Mouse (Mus musculus) c-Kit-positive CD71-positive TER-119-negative erythroid progenitor cells, embryonic 14.5 days (primary cell): ENCODE results near the gene Abraxas1.

Experiments used
- DNase-seq: peaks from one replicate; pipeline ENCODE4 v3.0.0-alpha.2; 2013; ENCODE audit warnings: low read depth

The Abraxas1 gene

DNA sequence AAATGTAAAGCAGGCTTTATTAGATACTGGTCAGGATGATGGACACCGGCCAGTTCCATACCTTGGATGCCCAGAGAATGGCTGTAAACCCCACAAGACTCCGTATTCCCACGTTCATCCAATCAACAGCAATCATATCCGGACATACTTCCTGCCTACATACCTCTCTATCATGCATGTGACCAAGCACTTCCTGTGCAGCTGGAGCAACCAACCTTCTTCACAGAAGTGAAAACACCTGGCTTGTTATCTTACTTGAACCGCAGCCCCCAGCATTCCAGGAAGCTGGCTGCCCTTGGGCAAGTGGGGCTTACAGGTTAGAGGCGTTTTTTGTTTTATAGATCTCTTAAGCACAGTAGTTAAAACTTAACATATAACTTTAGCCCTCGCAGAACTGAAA, 2.1 kb upstream of the Abraxas1 start:
- DNase-seq = no peak

DNA sequence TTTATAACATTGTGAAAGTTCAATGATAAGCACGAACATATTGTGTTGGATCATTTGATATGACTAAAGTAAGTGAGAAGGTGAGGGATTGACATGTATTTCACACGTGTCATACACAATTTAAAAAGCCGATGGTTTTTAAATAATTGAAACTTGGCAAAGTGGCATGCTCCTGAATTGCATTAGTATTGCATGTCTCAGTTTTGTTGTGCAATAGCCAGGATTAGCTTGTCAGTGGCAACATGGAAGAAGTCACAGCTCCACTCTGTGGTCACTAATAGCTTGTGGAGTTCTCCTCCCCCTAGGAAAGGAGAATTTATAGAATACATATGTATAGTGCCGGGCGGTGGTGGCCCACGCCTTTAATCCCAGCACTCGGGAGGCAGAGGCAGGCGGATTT, 610 bp upstream of the Abraxas1 start:
- DNase-seq = no peak

DNA sequence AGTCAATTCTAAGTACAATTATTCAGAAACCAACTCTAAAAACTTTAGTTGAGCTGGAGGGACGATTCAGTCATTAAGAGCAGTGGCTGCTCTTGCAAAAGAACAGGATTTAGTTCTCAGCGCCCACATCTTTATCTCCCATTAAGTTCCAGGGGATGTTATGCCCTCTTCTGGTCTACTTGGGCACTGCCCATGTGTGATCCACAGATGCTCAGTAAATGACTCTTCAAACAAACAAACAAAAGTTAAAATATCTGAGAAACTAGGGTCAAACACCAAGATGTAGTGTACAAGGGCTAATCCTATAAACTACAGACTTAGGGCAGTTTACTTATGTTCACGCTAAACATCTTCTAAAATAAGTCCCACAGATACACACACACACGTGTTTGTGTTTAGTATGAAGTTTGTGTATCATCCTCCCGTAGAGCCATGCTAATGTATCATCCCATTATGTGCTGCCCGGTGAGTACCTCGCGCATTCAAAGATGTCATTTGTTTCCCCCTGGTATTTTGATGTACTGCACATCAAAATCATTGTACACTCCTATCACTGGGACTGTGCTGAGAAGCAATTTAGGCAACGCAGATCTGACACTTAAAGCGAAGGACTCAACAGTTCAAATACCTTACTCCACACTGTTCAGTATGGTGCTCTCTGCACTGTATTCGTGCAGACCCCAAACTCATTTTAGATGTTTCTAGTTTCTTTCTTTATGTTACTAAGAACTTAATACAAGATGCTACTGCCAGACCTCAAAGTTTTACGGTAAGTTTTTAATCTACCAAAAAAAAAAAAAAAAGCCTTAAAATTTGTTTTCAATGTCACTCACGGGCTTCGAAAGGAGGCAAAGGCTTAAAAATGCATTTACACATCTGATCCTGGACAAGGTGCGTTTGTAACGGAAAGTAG, 941 bp downstream of the Abraxas1 start:
- DNase-seq = peak; percentile 48

DNA sequence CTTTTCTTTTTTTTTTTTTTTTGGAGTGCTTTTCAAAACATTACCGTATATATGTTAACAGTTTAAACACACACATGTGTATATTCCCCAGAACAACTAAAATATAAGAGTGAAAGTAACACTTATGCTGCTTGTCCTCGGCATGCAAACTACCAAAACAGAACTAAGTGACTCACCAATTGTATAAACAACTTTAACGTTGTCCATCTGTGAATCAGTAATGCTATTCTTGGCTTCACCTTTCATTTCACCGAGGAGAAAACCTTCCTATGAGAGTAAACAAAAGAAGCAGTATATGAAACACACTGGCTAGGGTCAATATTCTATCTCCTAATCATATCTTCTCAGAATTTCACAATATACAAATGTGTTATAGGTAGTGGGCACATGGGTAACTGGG, 2.4 kb downstream of the Abraxas1 start:
- DNase-seq = no peak

DNA sequence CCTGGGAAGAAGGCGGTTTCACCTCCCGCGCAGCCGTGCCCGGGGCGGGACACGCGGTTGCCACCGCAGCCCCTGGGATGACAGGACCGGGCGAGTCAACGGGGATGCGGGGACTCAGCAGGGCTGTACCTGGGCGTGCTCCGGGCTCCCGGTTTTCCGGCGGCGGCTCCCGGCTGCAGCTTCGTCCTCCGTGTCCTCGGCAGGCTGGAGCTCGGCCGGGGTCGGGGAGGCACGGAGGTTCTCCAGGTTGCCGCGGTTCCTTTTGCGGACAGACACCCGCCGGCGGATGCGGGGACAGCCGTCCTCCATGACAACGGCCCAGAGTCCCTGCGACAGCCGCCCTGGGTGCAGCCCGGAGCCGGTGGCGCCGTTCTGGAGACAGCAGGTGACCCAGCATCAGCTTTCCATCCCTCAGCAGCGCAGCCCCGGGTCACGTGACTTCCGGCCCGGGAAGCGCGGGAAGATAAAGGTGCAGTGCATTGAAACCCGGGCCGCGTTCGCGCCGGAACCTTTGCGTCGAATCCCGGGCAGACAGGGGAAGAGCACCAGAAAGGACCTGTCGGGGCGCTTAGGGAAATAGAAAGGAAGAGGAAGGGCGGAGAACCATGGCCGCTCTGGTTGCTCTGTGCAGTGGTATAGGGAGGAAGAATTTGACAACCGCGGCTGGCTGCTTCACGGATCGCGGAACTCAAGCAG, 22.5 kb downstream of the Abraxas1 start, which contains the start of the genes Helq and Mrps18c:
Gene Helq, minus strand, starts transcription at position 434 of the 696 bp plus-strand sequence.
Gene Mrps18c, plus strand, starts transcription at position 463 of the 696 bp plus-strand sequence.
- peak; percentile 94 for DNase-seq

DNA sequence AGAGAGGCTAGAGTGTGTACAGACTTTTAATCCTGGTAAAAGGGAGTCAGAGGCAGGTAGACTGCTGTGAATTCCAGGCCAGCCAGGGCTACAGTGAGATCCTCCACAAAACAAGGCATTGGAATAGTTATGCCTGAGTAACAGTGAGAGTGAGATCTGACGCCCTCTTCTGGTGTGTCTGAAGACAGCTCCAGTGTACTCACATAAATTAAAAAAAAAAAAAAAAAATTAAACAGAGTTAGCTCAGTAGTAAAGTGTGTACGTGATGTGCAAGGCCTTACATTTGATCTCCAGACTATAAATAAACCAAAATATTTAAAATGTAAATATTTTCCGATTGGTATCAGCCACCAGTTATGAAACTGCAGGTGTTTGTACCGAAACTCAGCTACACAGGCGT, 26.7 kb downstream of the Abraxas1 start:
- no peak for DNase-seq

DNA sequence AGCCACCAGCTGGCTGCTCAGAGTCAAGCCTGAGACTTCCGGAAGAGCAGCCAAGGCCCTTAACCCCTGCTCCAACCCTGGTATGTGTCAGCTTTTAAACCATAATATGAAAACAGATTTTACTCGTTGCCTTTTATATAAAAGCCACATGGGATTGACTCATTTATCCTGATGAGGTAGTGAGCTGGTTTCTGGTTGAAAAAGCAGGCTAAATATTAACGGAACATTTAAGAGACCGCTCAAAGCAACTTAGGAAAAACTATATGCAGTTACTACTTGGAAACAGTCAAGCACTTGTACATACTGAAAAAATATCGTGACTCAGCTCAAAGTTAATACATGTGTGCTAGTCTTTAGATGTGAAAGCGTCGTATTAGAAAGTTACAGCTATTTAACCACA, 28.5 kb downstream of the Abraxas1 start:
- no peak for DNase-seq

DNA sequence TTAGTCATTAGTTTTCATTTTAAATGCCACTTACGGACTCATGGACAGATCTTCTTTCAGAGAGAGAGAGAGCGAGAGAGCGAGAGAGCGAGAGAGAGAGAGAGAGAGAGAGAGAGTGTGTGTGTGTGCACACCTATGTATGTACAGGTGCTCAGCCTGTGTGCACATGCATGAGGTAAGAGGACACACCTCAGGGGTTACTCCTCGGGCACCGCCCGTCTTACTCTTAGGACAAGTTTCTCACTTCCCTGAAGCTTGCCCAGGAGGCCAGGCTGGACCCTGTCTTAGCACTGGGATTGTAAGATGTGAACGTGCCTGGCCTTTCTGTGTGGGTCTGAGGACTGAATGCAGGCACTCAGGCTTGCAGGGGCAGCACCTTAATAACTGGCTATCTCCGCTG, 33.2 kb downstream of the Abraxas1 start:
- DNase-seq = no peak

DNA sequence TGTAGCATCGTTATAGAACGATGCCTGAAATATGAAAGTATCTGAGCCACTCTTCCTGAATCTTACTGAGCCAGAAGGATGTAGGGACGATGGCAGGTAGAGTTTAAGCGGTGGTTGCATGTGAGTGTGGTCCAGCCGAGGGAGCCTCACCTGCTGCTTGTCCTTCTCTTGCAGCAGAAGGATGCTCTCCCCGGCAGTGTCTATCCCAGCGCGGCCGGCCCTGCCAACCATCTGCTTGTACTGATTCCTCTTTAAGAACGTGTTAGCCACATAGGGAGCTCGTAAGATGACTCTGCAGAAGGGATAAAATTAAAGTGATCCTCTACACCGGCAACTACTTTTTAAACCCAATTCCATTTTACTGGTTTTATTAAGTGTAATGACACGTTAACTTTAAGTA, 41.8 kb downstream of the Abraxas1 start:
- DNase-seq = no peak

DNA sequence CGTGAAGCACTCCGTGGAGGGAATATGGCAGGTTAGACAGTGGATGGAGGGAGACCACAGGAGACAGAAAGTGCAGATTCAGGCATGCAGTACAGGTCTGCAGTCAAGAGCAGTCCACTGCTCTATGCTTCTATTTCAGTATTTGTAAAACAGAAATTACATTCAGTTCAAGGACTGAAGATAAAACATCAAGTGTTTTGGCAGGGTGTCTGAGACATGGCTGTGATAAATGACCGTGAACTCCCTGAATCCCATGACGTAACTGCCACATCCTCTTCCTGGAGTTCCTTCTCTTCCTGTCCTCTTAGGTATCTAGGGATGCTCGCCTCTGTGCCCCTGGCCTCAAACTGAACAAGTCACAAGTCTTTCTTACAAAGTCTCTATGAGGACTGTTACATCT, 43.9 kb downstream of the Abraxas1 start:
- no peak for DNase-seq

DNA sequence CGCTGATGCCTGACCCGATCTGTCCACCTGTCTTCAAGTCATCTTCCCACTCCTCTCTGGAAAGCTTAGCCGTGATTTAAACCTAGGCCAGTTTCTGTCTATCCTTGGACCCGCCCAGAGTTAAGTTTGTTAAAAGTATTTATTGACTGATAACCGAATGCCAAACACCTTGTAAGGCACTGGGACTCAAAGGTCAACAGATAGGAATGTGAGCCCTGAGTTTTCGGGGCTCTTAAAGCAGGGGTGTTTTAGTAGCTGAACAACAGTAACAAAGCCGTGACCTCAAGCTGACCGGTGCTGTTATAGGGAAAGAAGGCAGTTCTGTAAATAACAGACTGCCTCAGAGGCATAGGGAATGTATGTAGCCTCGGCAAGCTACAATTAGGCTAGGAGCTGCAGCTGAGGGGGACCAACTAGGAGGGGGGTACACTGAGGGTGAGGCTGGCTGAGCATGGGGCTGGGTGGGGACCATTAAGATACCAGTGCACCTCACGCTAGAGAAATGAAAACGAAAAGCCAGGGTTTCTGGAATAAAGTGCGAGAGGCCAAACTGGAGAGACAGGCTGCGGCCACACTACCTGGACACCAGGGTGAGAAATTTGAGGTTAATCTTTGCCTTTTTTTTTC, 44.9 kb downstream of the Abraxas1 start:
- no peak for DNase-seq

DNA sequence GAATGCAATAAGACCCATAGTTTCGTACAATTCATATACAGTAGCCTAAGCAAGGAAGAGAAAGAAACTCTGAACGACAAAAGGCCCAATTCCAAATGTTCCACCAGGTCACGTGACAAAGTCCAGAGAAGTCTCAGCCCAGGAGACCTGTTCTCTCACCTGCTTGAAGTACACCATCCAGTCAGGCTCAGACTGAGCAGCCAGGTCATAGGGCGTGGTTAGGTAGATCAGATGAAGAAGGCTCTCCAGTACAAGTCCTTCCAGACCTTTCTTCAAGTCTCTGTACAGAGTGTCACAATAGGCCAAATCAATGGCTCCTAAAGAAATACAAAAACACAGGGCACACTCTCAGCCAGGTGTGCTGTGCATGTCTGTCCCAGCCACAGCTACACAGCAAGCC, 49.2 kb downstream of the Abraxas1 start:
- DNase-seq = no peak

DNA sequence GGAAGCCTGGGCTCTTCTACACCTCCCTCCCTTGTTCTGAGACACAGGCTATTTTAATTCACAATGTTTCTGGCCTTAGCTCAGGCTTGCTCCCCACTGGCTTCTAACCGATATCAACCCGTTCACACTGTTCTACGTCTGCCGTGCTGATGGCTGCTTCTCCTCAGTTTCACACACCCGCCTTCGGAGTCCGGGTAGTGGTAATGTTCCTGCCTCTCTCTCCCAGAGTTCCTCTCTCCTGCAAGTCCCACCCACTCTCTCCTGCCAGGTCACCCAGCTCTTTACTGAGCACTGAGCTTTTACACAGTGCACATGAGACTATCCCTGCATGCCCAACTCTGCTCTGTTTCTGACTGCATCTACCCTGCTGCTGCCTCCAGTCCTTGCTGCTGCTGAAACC, 54.7 kb downstream of the Abraxas1 start:
- DNase-seq = no peak

DNA sequence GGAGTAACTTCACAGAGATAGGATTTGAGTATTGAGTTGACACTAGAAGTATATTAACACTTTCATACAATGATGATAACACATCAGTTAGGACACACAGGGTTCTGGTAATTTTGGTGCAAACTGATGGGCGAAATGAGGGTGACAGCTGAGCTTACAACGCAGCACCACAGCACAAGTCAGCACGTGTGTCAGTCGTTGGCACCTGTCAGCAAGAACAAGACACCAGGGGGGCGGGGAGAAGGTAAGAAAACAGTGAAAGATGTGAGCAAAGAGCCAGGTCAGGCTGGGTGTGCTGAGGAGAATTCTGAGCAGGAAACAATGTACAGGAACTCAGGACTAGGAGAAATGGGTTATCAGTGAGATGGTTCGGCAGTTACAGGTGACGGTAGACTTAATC, 59.0 kb downstream of the Abraxas1 start:
- DNase-seq = no peak

DNA sequence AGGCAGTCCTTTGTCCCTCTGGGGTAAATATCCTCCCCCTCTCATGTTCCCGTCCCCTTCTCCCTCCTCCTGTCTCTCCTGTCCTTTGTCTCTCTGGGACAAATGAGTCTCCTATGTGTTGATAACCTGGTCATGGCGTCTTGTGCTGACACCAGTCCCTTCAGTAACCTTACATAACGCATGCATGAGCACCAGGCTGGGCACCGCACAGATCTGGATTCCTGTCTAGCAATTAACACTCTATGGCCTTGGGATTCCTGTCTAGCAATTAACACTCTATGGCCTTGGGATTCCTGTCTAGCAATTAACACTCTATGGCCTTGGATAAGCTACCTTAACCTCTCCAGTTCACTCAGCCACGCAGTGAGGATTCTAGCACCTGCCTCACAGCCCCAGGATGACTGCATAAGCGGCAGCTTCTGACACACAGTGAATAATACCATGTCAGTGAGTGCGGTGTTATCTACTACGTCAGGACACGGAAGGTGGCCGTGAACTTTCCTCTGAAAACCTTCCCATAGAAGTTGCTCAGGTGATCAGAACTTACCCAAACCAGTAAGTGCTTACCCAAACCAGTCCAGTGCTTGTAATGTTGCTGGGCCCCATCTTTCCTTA, 60.6 kb downstream of the Abraxas1 start:
- DNase-seq = no peak

DNA sequence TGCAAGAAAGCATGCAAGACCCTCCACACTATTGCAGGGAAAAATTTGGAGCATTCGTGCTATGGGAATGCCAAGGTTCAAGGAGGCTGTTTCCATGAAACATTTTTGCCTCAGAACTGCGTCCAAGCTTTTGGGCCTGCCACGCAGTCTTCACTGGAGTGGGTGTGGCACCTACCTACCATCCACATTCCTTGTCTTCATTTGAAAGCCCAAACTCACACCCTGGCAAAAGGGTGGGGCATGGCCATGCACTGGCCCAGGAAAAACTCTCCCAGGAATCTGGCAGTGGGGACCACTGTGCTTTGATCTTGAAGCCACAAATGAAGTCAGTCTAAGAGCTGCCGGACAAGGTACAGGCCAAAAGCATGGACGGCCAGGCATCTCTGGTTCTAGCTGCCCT, 62.6 kb downstream of the Abraxas1 start:
- no peak for DNase-seq
